Mouse (Mus musculus): ENCODE results near the gene Fut4. TPM values are rescaled to one million over a fixed set of nuclear protein-coding genes. Genes with fewer than 3 reads are reported as not detected.

Fut4 gene
- polyA plus RNA-seq (2014; fragmentation: Nextera tagmentation; extraction: Ambion mirVana), result 1.6 and 2.1 TPM in 2 replicates

GRCm38 (mm10) chr9:14752001-14752522, at the start of gene Fut4:
TSS of gene Fut4 (minus strand) at chr9:14752393.
- DNase-seq (ENCODE audit: low spot score, missing footprints), result no peak
- peak within 1 kb of the TSS; percentile 67 for H3K9ac ChIP-seq (ENCODE audit: low read length)
- no peak within 1 kb of the TSS for H3K27ac ChIP-seq (ENCODE audit: low read depth, low read length)
- WGBS, result under 1% methylated on average over 28 of the region's 28 CpGs
- ATAC-seq (ENCODE audit: low FRiP score), result peak; percentile 87
- peak within 1 kb of the TSS; percentile 87 for H3K4me2 ChIP-seq
- H3K9me3 ChIP-seq (ENCODE audit: control insufficient read depth, low read length), result no peaks in the 10 kb centered on the region
- H3K4me1 ChIP-seq (ENCODE audit: control insufficient read depth, insufficient read depth, low read length), result peaks cover 8% of the 10 kb centered on the region; the same call in 1 of the 2 replicates
- no peaks in the 10 kb centered on the region for H3K36me3 ChIP-seq (ENCODE audit: control insufficient read depth, insufficient read depth, low read length)
- H3K27me3 ChIP-seq (ENCODE audit: control insufficient read depth, insufficient read depth, low read length), result peaks cover 15% of the 10 kb centered on the region
- peak within 1 kb of the TSS; percentile 50 for H3K4me3 ChIP-seq (ENCODE audit: low read depth, low read length)

GRCm38 (mm10) chr9:14787356-14787755, 35.2 kb upstream of the Fut4 start:
- no peaks in the 10 kb centered on the region for H3K27me3 ChIP-seq (ENCODE audit: control insufficient read depth, insufficient read depth, low read length)
- no peaks in the 10 kb centered on the region for H3K4me1 ChIP-seq (ENCODE audit: control insufficient read depth, insufficient read depth, low read length)
- WGBS, result 91% methylated on average over 6 of the region's 6 CpGs
- no peak for DNase-seq (ENCODE audit: low spot score, missing footprints)
- no peaks in the 10 kb centered on the region for H3K9me3 ChIP-seq (ENCODE audit: control insufficient read depth, low read length)
- H3K4me3 ChIP-seq (ENCODE audit: low read depth, low read length), result no peak overlapping the region
- no peak for ATAC-seq (ENCODE audit: low FRiP score)
- peaks cover 3% of the 10 kb centered on the region; the same call in 1 of the 2 replicates for H3K36me3 ChIP-seq (ENCODE audit: control insufficient read depth, insufficient read depth, low read length)
- no peak overlapping the region for H3K9ac ChIP-seq (ENCODE audit: low read length)
- H3K4me2 ChIP-seq, result no peak overlapping the region
- no peak overlapping the region for H3K27ac ChIP-seq (ENCODE audit: low read depth, low read length)

- Histone ChIP-seq H3K4me3 (ENCODE audit: low read depth, low read length) (peak within 1 kb of the TSS; percentile 79), H3K9me3 (ENCODE audit: control insufficient read depth, low read length) (no peaks in the 10 kb centered on the region), H3K4me1 (ENCODE audit: control insufficient read depth, insufficient read depth, low read length) (no peaks in the 10 kb centered on the region), H3K9ac (ENCODE audit: low read length) (peak within 1 kb of the TSS; percentile 94), H3K36me3 (ENCODE audit: control insufficient read depth, insufficient read depth, low read length) (peaks cover 9% of the 10 kb centered on the region), H3K27ac (ENCODE audit: low read depth, low read length) (peak within 1 kb of the TSS; percentile 87), H3K27me3 (ENCODE audit: control insufficient read depth, insufficient read depth, low read length) (no peaks in the 10 kb centered on the region), H3K4me2 (peak within 1 kb of the TSS; percentile 77)
- ATAC-seq (ENCODE audit: low FRiP score) (peak; percentile 99), DNase-seq (ENCODE audit: low spot score, missing footprints) (peak; percentile 99)
- under 1% methylated on average over 62 of the region's 62 CpGs for WGBS
Observed at GRCm38 (mm10) chr9:14784039-14785002, 32.1 kb upstream of the Fut4 start, which contains the start of the genes Mre11a and Ankrd49. TSS of gene Mre11a (plus strand) at chr9:14784654. TSS of gene Ankrd49 (minus strand) at chr9:14784856.

GRCm38 (mm10) chr9:14778341-14778740, 26.1 kb upstream of the Fut4 start:
- H3K9me3 ChIP-seq (ENCODE audit: control insufficient read depth, low read length), result no peaks in the 10 kb centered on the region
- no peaks in the 10 kb centered on the region for H3K4me1 ChIP-seq (ENCODE audit: control insufficient read depth, insufficient read depth, low read length)
- no peak for ATAC-seq (ENCODE audit: low FRiP score)
- peaks cover 6% of the 10 kb centered on the region for H3K36me3 ChIP-seq (ENCODE audit: control insufficient read depth, insufficient read depth, low read length)
- no peak for DNase-seq (ENCODE audit: low spot score, missing footprints)
- H3K27ac ChIP-seq (ENCODE audit: low read depth, low read length), result no peak overlapping the region
- H3K9ac ChIP-seq (ENCODE audit: low read length), result no peak overlapping the region
- H3K27me3 ChIP-seq (ENCODE audit: control insufficient read depth, insufficient read depth, low read length), result no peaks in the 10 kb centered on the region
- H3K4me3 ChIP-seq (ENCODE audit: low read depth, low read length), result no peak overlapping the region
- WGBS, result 47% methylated on average over 13 of the region's 13 CpGs
- no peak overlapping the region for H3K4me2 ChIP-seq

GRCm38 (mm10) chr9:14773813-14774212, 21.6 kb upstream of the Fut4 start:
- H3K27me3 ChIP-seq (ENCODE audit: control insufficient read depth, insufficient read depth, low read length), result no peaks in the 10 kb centered on the region
- no peak overlapping the region for H3K27ac ChIP-seq (ENCODE audit: low read depth, low read length)
- WGBS, result 46% methylated on average over 2 of the region's 2 CpGs
- H3K4me1 ChIP-seq (ENCODE audit: control insufficient read depth, insufficient read depth, low read length), result peaks cover 6% of the 10 kb centered on the region
- H3K9ac ChIP-seq (ENCODE audit: low read length), result no peak overlapping the region
- ATAC-seq (ENCODE audit: low FRiP score) (no peak), DNase-seq (ENCODE audit: low spot score, missing footprints) (no peak)
- H3K4me2 ChIP-seq, result no peak overlapping the region
- no peak overlapping the region for H3K4me3 ChIP-seq (ENCODE audit: low read depth, low read length)
- H3K9me3 ChIP-seq (ENCODE audit: control insufficient read depth, low read length), result no peaks in the 10 kb centered on the region
- no peaks in the 10 kb centered on the region for H3K36me3 ChIP-seq (ENCODE audit: control insufficient read depth, insufficient read depth, low read length)

- Histone ChIP-seq H3K9me3 (ENCODE audit: control insufficient read depth, low read length) (no peaks in the 10 kb centered on the region), H3K4me2 (no peak overlapping the region), H3K36me3 (ENCODE audit: control insufficient read depth, insufficient read depth, low read length) (no peaks in the 10 kb centered on the region), H3K4me3 (ENCODE audit: low read depth, low read length) (no peak overlapping the region), H3K27me3 (ENCODE audit: control insufficient read depth, insufficient read depth, low read length) (no peaks in the 10 kb centered on the region), H3K4me1 (ENCODE audit: control insufficient read depth, insufficient read depth, low read length) (peaks cover 6% of the 10 kb centered on the region), H3K27ac (ENCODE audit: low read depth, low read length) (no peak overlapping the region), H3K9ac (ENCODE audit: low read length) (no peak overlapping the region)
- 85% methylated on average over 2 of the region's 2 CpGs for WGBS
- ATAC-seq (ENCODE audit: low FRiP score) (no peak), DNase-seq (ENCODE audit: low spot score, missing footprints) (no peak)
Observed at GRCm38 (mm10) chr9:14772074-14772473, 19.9 kb upstream of the Fut4 start.

GRCm38 (mm10) chr9:14770803-14771471, 18.7 kb upstream of the Fut4 start, which contains the start of gene 1700012B09Rik:
TSS of gene 1700012B09Rik (minus strand) at chr9:14771030.
- H3K4me3 ChIP-seq (ENCODE audit: low read depth, low read length), result no peak within 1 kb of the TSS
- H3K27me3 ChIP-seq (ENCODE audit: control insufficient read depth, insufficient read depth, low read length), result no peaks in the 10 kb centered on the region
- H3K4me1 ChIP-seq (ENCODE audit: control insufficient read depth, insufficient read depth, low read length), result peaks cover 6% of the 10 kb centered on the region
- H3K9me3 ChIP-seq (ENCODE audit: control insufficient read depth, low read length), result no peaks in the 10 kb centered on the region
- WGBS, result 18% methylated on average over 23 of the region's 23 CpGs
- H3K4me2 ChIP-seq, result peak within 1 kb of the TSS; percentile 30
- peak; percentile 87 for DNase-seq (ENCODE audit: low spot score, missing footprints)
- H3K36me3 ChIP-seq (ENCODE audit: control insufficient read depth, insufficient read depth, low read length), result no peaks in the 10 kb centered on the region
- no peak within 1 kb of the TSS for H3K27ac ChIP-seq (ENCODE audit: low read depth, low read length)
- peak; percentile 77 for ATAC-seq (ENCODE audit: low FRiP score)
- H3K9ac ChIP-seq (ENCODE audit: low read length), result peak within 1 kb of the TSS; percentile 20; the same call in 1 of the 2 replicates

- Histone ChIP-seq H3K9me3 (ENCODE audit: control insufficient read depth, low read length) (no peaks in the 10 kb centered on the region), H3K4me1 (ENCODE audit: control insufficient read depth, insufficient read depth, low read length) (peaks cover 6% of the 10 kb centered on the region), H3K4me3 (ENCODE audit: low read depth, low read length) (no peak overlapping the region), H3K4me2 (no peak overlapping the region), H3K27ac (ENCODE audit: low read depth, low read length) (no peak overlapping the region), H3K36me3 (ENCODE audit: control insufficient read depth, insufficient read depth, low read length) (no peaks in the 10 kb centered on the region), H3K27me3 (ENCODE audit: control insufficient read depth, insufficient read depth, low read length) (no peaks in the 10 kb centered on the region), H3K9ac (ENCODE audit: low read length) (no peak overlapping the region)
- ATAC-seq (ENCODE audit: low FRiP score) (no peak), DNase-seq (ENCODE audit: low spot score, missing footprints) (no peak)
- 66% methylated on average over 6 of the region's 6 CpGs for WGBS
Observed at GRCm38 (mm10) chr9:14769811-14770210, 17.6 kb upstream of the Fut4 start.

All from midbrain, embryonic 11.5 days (tissue).